Mouse (Mus musculus): Measurements from ENCODE around the gene Olfr613. TPM values are rescaled to one million over a fixed set of nuclear protein-coding genes. Genes with fewer than 3 reads are reported as not detected.

The Olfr613 gene
- total and polyA plus RNA-seq, 3 experiments, result not detected

GRCm38 (mm10) chr7:103600275-103600674 is 52.4 kb downstream of the Olfr613 start, which contains the start of gene Olfr619:
Gene Olfr619 (plus strand): TSS chr7:103600575.
- TF ChIP-seq USF1 (IDR thresholded peaks at IDR 0.05; ENCODE audit: low read depth, low read length), result no peak
- TF ChIP-seq KAT2A (conservative IDR thresholded peaks at IDR 0.05; ENCODE audit: low read depth, low read length), result no peak
- no peak for TF ChIP-seq JUND (IDR thresholded peaks at IDR 0.05; ENCODE audit: low read depth, low read length)
- TF ChIP-seq UBTF (IDR thresholded peaks at IDR 0.05; ENCODE audit: borderline replicate concordance, insufficient read depth, low read depth, low read length), result no peak
- TF ChIP-seq TAL1 (IDR thresholded peaks at IDR 0.05; ENCODE audit: low read length), result no peak
- no peak for TF ChIP-seq GABPA (IDR thresholded peaks at IDR 0.05; ENCODE audit: low read depth, low read length)
- no peak for TF ChIP-seq MYB (IDR thresholded peaks at IDR 0.05; ENCODE audit: low read depth, low read length)
- no peak for TF ChIP-seq TBP (IDR thresholded peaks at IDR 0.05; ENCODE audit: low read depth, low read length)
- TF ChIP-seq MAX (IDR thresholded peaks at IDR 0.05; ENCODE audit: low read length), result no peak
- TF ChIP-seq CHD1 (IDR thresholded peaks at IDR 0.05; ENCODE audit: low read depth, low read length), result no peak
- TF ChIP-seq HCFC1 (IDR thresholded peaks at IDR 0.05; ENCODE audit: low read depth, low read length), result no peak
- TF ChIP-seq CTCF (IDR thresholded peaks at IDR 0.05 in 2 of 3, conservative IDR thresholded peaks at IDR 0.05 in 1 of 3; ENCODE audit: control insufficient read depth in 1 of 3, insufficient read depth in 1 of 3, low read depth in 2 of 3, low read length in 3 of 3, poor library complexity in 1 of 3, severe bottlenecking in 1 of 3), result no peak
- no peak for TF ChIP-seq POLR2A (IDR thresholded peaks at IDR 0.05; ENCODE audit: control insufficient read depth in 1 of 2, insufficient read depth in 1 of 2, low read depth in 1 of 2, low read length in 2 of 2, poor library complexity in 1 of 2)
- TF ChIP-seq POLR2AphosphoS5 (IDR thresholded peaks at IDR 0.05; ENCODE audit: borderline replicate concordance, low read depth, low read length), result no peak
- TF ChIP-seq SMC3 (IDR thresholded peaks at IDR 0.05; ENCODE audit: low read depth, low read length), result no peak
- no peak for TF ChIP-seq NRF1 (IDR thresholded peaks at IDR 0.05; ENCODE audit: insufficient read depth, low read depth, low read length, poor library complexity, severe bottlenecking)
- no peak for TF ChIP-seq E2F4 (IDR thresholded peaks at IDR 0.05; ENCODE audit: borderline replicate concordance, low read depth, low read length)
- no peak for TF ChIP-seq ZNF384 (IDR thresholded peaks at IDR 0.05; ENCODE audit: low read depth, low read length)
- TF ChIP-seq RAD21 (IDR thresholded peaks at IDR 0.05; ENCODE audit: low read depth, low read length), result no peak
- Histone ChIP-seq H3K4me3 (ENCODE audit: control insufficient read depth in 1 of 2, insufficient read depth in 1 of 2, low read depth in 2 of 2, low read length in 2 of 2) (no peak within 1 kb of the TSS), H3K4me1 (ENCODE audit: control insufficient read depth in 1 of 2, insufficient read depth in 2 of 2, low read length in 2 of 2) (no peaks in the 10 kb centered on the region), H3K9me3 (replicated peaks; ENCODE audit: insufficient read depth, low read length) (no peaks in the 10 kb centered on the region), H3K27ac (ENCODE audit: control insufficient read depth, low read depth, low read length) (no peak within 1 kb of the TSS), H3K36me3 (ENCODE audit: control insufficient read depth in 1 of 2, insufficient read depth in 2 of 2, low read length in 2 of 2) (no peaks in the 10 kb centered on the region), H3K9ac (ENCODE audit: control insufficient read depth, low read depth, low read length, poor library complexity, severe bottlenecking) (no peak within 1 kb of the TSS), H3K79me2 (ENCODE audit: control insufficient read depth, insufficient read depth, low read length, poor library complexity) (no peaks in the 10 kb centered on the region), H3K27me3 (ENCODE audit: control insufficient read depth in 1 of 2, insufficient read depth in 2 of 2, low read length in 2 of 2) (no peaks in the 10 kb centered on the region)
- no peak for DNase-seq (ENCODE audit: low read depth, low spot score)

Other genes with a start within 250 kb of the Olfr613 start
Only the 30 nearest of the 33 such genes appear.
- gene Olfr598, start 224.5 kb upstream of the Olfr613 start, total RNA-seq (2012; rRNA removed), result not detected in 2 replicates
- not detected for gene Olfr598, start 224.5 kb upstream of the Olfr613 start, polyA plus RNA-seq (2012; ENCODE audit: insufficient read depth in 1 of 2, insufficient read length in 2 of 2, low read depth in 1 of 2, low replicate concordance in 2 of 2, missing spikeins in 1 of 2)
- not detected in 2 replicates for gene Olfr599, start 212.2 kb upstream of the Olfr613 start, total RNA-seq (2012; rRNA removed)
- gene Olfr599, start 212.2 kb upstream of the Olfr613 start, polyA plus RNA-seq (2012; ENCODE audit: insufficient read depth in 1 of 2, insufficient read length in 2 of 2, low read depth in 1 of 2, low replicate concordance in 2 of 2, missing spikeins in 1 of 2), result not detected
- gene Olfr600, start 198.4 kb upstream of the Olfr613 start, total RNA-seq (2012; rRNA removed), result not detected in 2 replicates
- not detected for gene Olfr600, start 198.4 kb upstream of the Olfr613 start, polyA plus RNA-seq (2012; ENCODE audit: insufficient read depth in 1 of 2, insufficient read length in 2 of 2, low read depth in 1 of 2, low replicate concordance in 2 of 2, missing spikeins in 1 of 2)
- not detected in 2 replicates for gene Olfr601, start 185.4 kb upstream of the Olfr613 start, total RNA-seq (2012; rRNA removed)
- not detected for gene Olfr601, start 185.4 kb upstream of the Olfr613 start, polyA plus RNA-seq (2012; ENCODE audit: insufficient read depth in 1 of 2, insufficient read length in 2 of 2, low read depth in 1 of 2, low replicate concordance in 2 of 2, missing spikeins in 1 of 2)
- gene Olfr603, start 161.9 kb upstream of the Olfr613 start, total RNA-seq (2012; rRNA removed), result not detected in 2 replicates
- gene Olfr603, start 161.9 kb upstream of the Olfr613 start, polyA plus RNA-seq (2012; ENCODE audit: insufficient read depth in 1 of 2, insufficient read length in 2 of 2, low read depth in 1 of 2, low replicate concordance in 2 of 2, missing spikeins in 1 of 2), result not detected
- gene Usp17lc, start 133.0 kb upstream of the Olfr613 start, total RNA-seq (2012; rRNA removed), result not detected in 2 replicates
- gene Usp17lc, start 133.0 kb upstream of the Olfr613 start, polyA plus RNA-seq (2012; ENCODE audit: insufficient read depth in 1 of 2, insufficient read length in 2 of 2, low read depth in 1 of 2, low replicate concordance in 2 of 2, missing spikeins in 1 of 2), result not detected
- gene Olfr605, start 102.6 kb upstream of the Olfr613 start, total RNA-seq (2012; rRNA removed), result not detected in 2 replicates
- gene Olfr605, start 102.6 kb upstream of the Olfr613 start, polyA plus RNA-seq (2012; ENCODE audit: insufficient read depth in 1 of 2, insufficient read length in 2 of 2, low read depth in 1 of 2, low replicate concordance in 2 of 2, missing spikeins in 1 of 2), result not detected
- gene Olfr606, start 99.0 kb upstream of the Olfr613 start, total RNA-seq (2012; rRNA removed), result not detected in 2 replicates
- not detected for gene Olfr606, start 99.0 kb upstream of the Olfr613 start, polyA plus RNA-seq (2012; ENCODE audit: insufficient read depth in 1 of 2, insufficient read length in 2 of 2, low read depth in 1 of 2, low replicate concordance in 2 of 2, missing spikeins in 1 of 2)
- gene Olfr607, start 83.9 kb upstream of the Olfr613 start, total RNA-seq (2012; rRNA removed), result not detected in 2 replicates
- gene Olfr607, start 83.9 kb upstream of the Olfr613 start, polyA plus RNA-seq (2012; ENCODE audit: insufficient read depth in 1 of 2, insufficient read length in 2 of 2, low read depth in 1 of 2, low replicate concordance in 2 of 2, missing spikeins in 1 of 2), result not detected
- gene Olfr608, start 78.2 kb upstream of the Olfr613 start, total RNA-seq (2012; rRNA removed), result not detected in 2 replicates
- gene Olfr608, start 78.2 kb upstream of the Olfr613 start, polyA plus RNA-seq (2012; ENCODE audit: insufficient read depth in 1 of 2, insufficient read length in 2 of 2, low read depth in 1 of 2, low replicate concordance in 2 of 2, missing spikeins in 1 of 2), result not detected
- gene Olfr609, start 50.0 kb upstream of the Olfr613 start, total RNA-seq (2012; rRNA removed), result not detected in 2 replicates
- gene Olfr609, start 50.0 kb upstream of the Olfr613 start, polyA plus RNA-seq (2012; ENCODE audit: insufficient read depth in 1 of 2, insufficient read length in 2 of 2, low read depth in 1 of 2, low replicate concordance in 2 of 2, missing spikeins in 1 of 2), result not detected
- gene Olfr610, start 36.0 kb upstream of the Olfr613 start, total RNA-seq (2012; rRNA removed), result not detected in 2 replicates
- gene Olfr610, start 36.0 kb upstream of the Olfr613 start, polyA plus RNA-seq (2012; ENCODE audit: insufficient read depth in 1 of 2, insufficient read length in 2 of 2, low read depth in 1 of 2, low replicate concordance in 2 of 2, missing spikeins in 1 of 2), result not detected
- gene Olfr611, start 27.2 kb upstream of the Olfr613 start, total RNA-seq (2012; rRNA removed), result not detected in 2 replicates
- gene Olfr611, start 27.2 kb upstream of the Olfr613 start, polyA plus RNA-seq (2012; ENCODE audit: insufficient read depth in 1 of 2, insufficient read length in 2 of 2, low read depth in 1 of 2, low replicate concordance in 2 of 2, missing spikeins in 1 of 2), result not detected
- not detected in 2 replicates for gene Olfr612, start 5.4 kb upstream of the Olfr613 start, total RNA-seq (2012; rRNA removed)
- not detected for gene Olfr612, start 5.4 kb upstream of the Olfr613 start, polyA plus RNA-seq (2012; ENCODE audit: insufficient read depth in 1 of 2, insufficient read length in 2 of 2, low read depth in 1 of 2, low replicate concordance in 2 of 2, missing spikeins in 1 of 2)
- not detected in 2 replicates for gene Olfr615, start 8.0 kb downstream of the Olfr613 start, total RNA-seq (2012; rRNA removed)
- gene Olfr615, start 8.0 kb downstream of the Olfr613 start, polyA plus RNA-seq (2012; ENCODE audit: insufficient read depth in 1 of 2, insufficient read length in 2 of 2, low read depth in 1 of 2, low replicate concordance in 2 of 2, missing spikeins in 1 of 2), result not detected
- not detected in 2 replicates for gene Olfr616, start 21.1 kb downstream of the Olfr613 start, total RNA-seq (2012; rRNA removed)
- not detected for gene Olfr616, start 21.1 kb downstream of the Olfr613 start, polyA plus RNA-seq (2012; ENCODE audit: insufficient read depth in 1 of 2, insufficient read length in 2 of 2, low read depth in 1 of 2, low replicate concordance in 2 of 2, missing spikeins in 1 of 2)
- gene Olfr617, start 25.0 kb downstream of the Olfr613 start, total RNA-seq (2012; rRNA removed), result not detected in 2 replicates
- gene Olfr617, start 25.0 kb downstream of the Olfr613 start, polyA plus RNA-seq (2012; ENCODE audit: insufficient read depth in 1 of 2, insufficient read length in 2 of 2, low read depth in 1 of 2, low replicate concordance in 2 of 2, missing spikeins in 1 of 2), result not detected
- gene Olfr618, start 42.0 kb downstream of the Olfr613 start, total RNA-seq (2012; rRNA removed), result not detected in 2 replicates
- not detected for gene Olfr618, start 42.0 kb downstream of the Olfr613 start, polyA plus RNA-seq (2012; ENCODE audit: insufficient read depth in 1 of 2, insufficient read length in 2 of 2, low read depth in 1 of 2, low replicate concordance in 2 of 2, missing spikeins in 1 of 2)
- not detected in 2 replicates for gene Olfr619, start 52.5 kb downstream of the Olfr613 start, total RNA-seq (2012; rRNA removed)
- gene Olfr619, start 52.5 kb downstream of the Olfr613 start, polyA plus RNA-seq (2012; ENCODE audit: insufficient read depth in 1 of 2, insufficient read length in 2 of 2, low read depth in 1 of 2, low replicate concordance in 2 of 2, missing spikeins in 1 of 2), result not detected
- not detected in 2 replicates for gene Olfr620, start 64.5 kb downstream of the Olfr613 start, total RNA-seq (2012; rRNA removed)
- gene Olfr620, start 64.5 kb downstream of the Olfr613 start, polyA plus RNA-seq (2012; ENCODE audit: insufficient read depth in 1 of 2, insufficient read length in 2 of 2, low read depth in 1 of 2, low replicate concordance in 2 of 2, missing spikeins in 1 of 2), result under 1 TPM in 1 of 2 experiments, not detected in 1; 0.03 TPM
- gene Olfr622, start 94.6 kb downstream of the Olfr613 start, total RNA-seq (2012; rRNA removed), result not detected in 2 replicates
- not detected for gene Olfr622, start 94.6 kb downstream of the Olfr613 start, polyA plus RNA-seq (2012; ENCODE audit: insufficient read depth in 1 of 2, insufficient read length in 2 of 2, low read depth in 1 of 2, low replicate concordance in 2 of 2, missing spikeins in 1 of 2)
- gene Olfr623, start 115.6 kb downstream of the Olfr613 start, total RNA-seq (2012; rRNA removed), result not detected in 2 replicates
- not detected for gene Olfr623, start 115.6 kb downstream of the Olfr613 start, polyA plus RNA-seq (2012; ENCODE audit: insufficient read depth in 1 of 2, insufficient read length in 2 of 2, low read depth in 1 of 2, low replicate concordance in 2 of 2, missing spikeins in 1 of 2)
- gene Olfr624, start 123.1 kb downstream of the Olfr613 start, total RNA-seq (2012; rRNA removed), result under 0.01 TPM in 1 of 2 replicates, not detected in the other
- under 1 TPM in 1 of 2 experiments, not detected in 1; 0.04 TPM for gene Olfr624, start 123.1 kb downstream of the Olfr613 start, polyA plus RNA-seq (2012; ENCODE audit: insufficient read depth in 1 of 2, insufficient read length in 2 of 2, low read depth in 1 of 2, low replicate concordance in 2 of 2, missing spikeins in 1 of 2)
- gene Olfr625-ps1, start 134.6 kb downstream of the Olfr613 start, total RNA-seq (2012; rRNA removed), result not detected in 2 replicates
- not detected for gene Olfr625-ps1, start 134.6 kb downstream of the Olfr613 start, polyA plus RNA-seq (2012; ENCODE audit: insufficient read depth in 1 of 2, insufficient read length in 2 of 2, low read depth in 1 of 2, low replicate concordance in 2 of 2, missing spikeins in 1 of 2)
- gene Olfr243, start 166.6 kb downstream of the Olfr613 start, total RNA-seq (2012; rRNA removed), result not detected in 2 replicates
- not detected for gene Olfr243, start 166.6 kb downstream of the Olfr613 start, polyA plus RNA-seq (2012; ENCODE audit: insufficient read depth in 1 of 2, insufficient read length in 2 of 2, low read depth in 1 of 2, low replicate concordance in 2 of 2, missing spikeins in 1 of 2)
- gene Olfr628, start 182.3 kb downstream of the Olfr613 start, total RNA-seq (2012; rRNA removed), result not detected in 2 replicates
- not detected for gene Olfr628, start 182.3 kb downstream of the Olfr613 start, polyA plus RNA-seq (2012; ENCODE audit: insufficient read depth in 1 of 2, insufficient read length in 2 of 2, low read depth in 1 of 2, low replicate concordance in 2 of 2, missing spikeins in 1 of 2)
- not detected in 2 replicates for gene Olfr629, start 196.9 kb downstream of the Olfr613 start, total RNA-seq (2012; rRNA removed)
- not detected for gene Olfr629, start 196.9 kb downstream of the Olfr613 start, polyA plus RNA-seq (2012; ENCODE audit: insufficient read depth in 1 of 2, insufficient read length in 2 of 2, low read depth in 1 of 2, low replicate concordance in 2 of 2, missing spikeins in 1 of 2)
- gene Olfr630, start 209.3 kb downstream of the Olfr613 start, total RNA-seq (2012; rRNA removed), result not detected in 2 replicates
- not detected for gene Olfr630, start 209.3 kb downstream of the Olfr613 start, polyA plus RNA-seq (2012; ENCODE audit: insufficient read depth in 1 of 2, insufficient read length in 2 of 2, low read depth in 1 of 2, low replicate concordance in 2 of 2, missing spikeins in 1 of 2)
- not detected in 2 replicates for gene Olfr69, start 223.5 kb downstream of the Olfr613 start, total RNA-seq (2012; rRNA removed)
- gene Olfr69, start 223.5 kb downstream of the Olfr613 start, polyA plus RNA-seq (2012; ENCODE audit: insufficient read depth in 1 of 2, insufficient read length in 2 of 2, low read depth in 1 of 2, low replicate concordance in 2 of 2, missing spikeins in 1 of 2), result not detected
- not detected in 2 replicates for gene Olfr68, start 231.6 kb downstream of the Olfr613 start, total RNA-seq (2012; rRNA removed)
- not detected for gene Olfr68, start 231.6 kb downstream of the Olfr613 start, polyA plus RNA-seq (2012; ENCODE audit: insufficient read depth in 1 of 2, insufficient read length in 2 of 2, low read depth in 1 of 2, low replicate concordance in 2 of 2, missing spikeins in 1 of 2)